Mouse (Mus musculus) neural tube, embryonic 13.5 days (tissue): ENCODE data around the gene Sorbs1. TPM values are rescaled to one million over a fixed set of nuclear protein-coding genes. Genes with fewer than 3 reads are reported as not detected.
A peak's percentile ranks its signal among the peaks of the same experiment; 100 is the strongest.

ENCODE experiments used
- ATAC-seq: fragments of 200-750 bp; cut with Nextera tagmentation; 2 replicates; pipeline ENCODE4 v1.8.0; 2017; ENCODE audit warnings: low read depth, mild to moderate bottlenecking, moderate TSS enrichment, moderate library complexity
- H3K27ac ChIP-seq: fragments of 300-500 bp; sonication (generic); replicated peaks from 2 replicates; pipeline ENCODE4 v1.5.1; 2015; ENCODE audit warnings: moderate library complexity, mild to moderate bottlenecking, inconsistent platforms
- H3K27me3 ChIP-seq: fragments of 300-500 bp; sonication (generic); 2 replicates; pipeline ENCODE4 v1.6.1; 2015; ENCODE audit warnings: mild to moderate bottlenecking, inconsistent platforms
- H3K36me3 ChIP-seq: fragments of 300-500 bp; sonication (generic); 2 replicates; pipeline ENCODE4 v1.6.1; 2015; ENCODE audit warnings: mild to moderate bottlenecking, inconsistent platforms
- H3K4me1 ChIP-seq: fragments of 300-500 bp; sonication (generic); replicated peaks from 2 replicates; pipeline ENCODE4 v1.6.1; 2015; ENCODE audit warnings: inconsistent platforms
- H3K4me2 ChIP-seq: fragments of 300-500 bp; sonication (generic); 2 replicates; pipeline ENCODE4 v1.6.1; 2015; ENCODE audit warnings: inconsistent platforms, mild to moderate bottlenecking, moderate library complexity
- H3K4me3 ChIP-seq: fragments of 300-500 bp; sonication (generic); 2 replicates; pipeline ENCODE4 v1.5.1; 2015; ENCODE audit warnings: mild to moderate bottlenecking, inconsistent platforms
- H3K9ac ChIP-seq: fragments of 300-500 bp; sonication (generic); 2 replicates; pipeline ENCODE4 v1.6.1; 2015; ENCODE audit warnings: moderate library complexity, mild to moderate bottlenecking, inconsistent platforms
- H3K9me3 ChIP-seq: fragments of 300-500 bp; sonication (generic); 2 replicates; pipeline ENCODE4 v1.6.1; 2016; ENCODE audit warnings: inconsistent platforms
- WGBS: fragments of 180-500 bp; shearing (Covaris S2); methylation state at CpG from one replicate; pipeline ENCODE4 v1.1.7; 2015; 5-methylcytosine and 5-hydroxymethylcytosine counted together
- polyA plus RNA-seq: library from polyadenylated mRNA; unstranded; fragments of >200 nt; fragmentation: Nextera tagmentation; extraction: Ambion mirVana; gene quantifications from 2 replicates; pipeline ENCODE4 v1.2.1, GENCODE M21; 2015

Gene Sorbs1
- polyA plus RNA-seq, 1 experiment from 2014 or later = 105 TPM

GRCm38 (mm10) chr19:40394555-40395320 lies 118.8 kb downstream of the Sorbs1 start:
- no peak overlapping the region for H3K4me2 ChIP-seq
- no peak overlapping the region for H3K9ac ChIP-seq
- WGBS = 78% methylated on average over 10 of the region's 10 CpGs
- no peaks in the 10 kb centered on the region for H3K9me3 ChIP-seq
- H3K4me3 ChIP-seq = no peak overlapping the region
- peak overlapping the region; percentile 73 for H3K27ac ChIP-seq
- no peaks in the 10 kb centered on the region for H3K27me3 ChIP-seq
- no peak for ATAC-seq
- H3K4me1 ChIP-seq = peaks cover 27% of the 10 kb centered on the region
- peaks cover 31% of the 10 kb centered on the region for H3K36me3 ChIP-seq

- Histone ChIP-seq H3K4me2 (no peak overlapping the region), H3K9ac (no peak overlapping the region), H3K4me3 (no peak overlapping the region), H3K27me3 (no peaks in the 10 kb centered on the region), H3K9me3 (no peaks in the 10 kb centered on the region), H3K36me3 (peaks cover 21% of the 10 kb centered on the region), H3K27ac (no peak overlapping the region), H3K4me1 (peaks cover 27% of the 10 kb centered on the region)
- 92% methylated on average over 5 of the region's 5 CpGs for WGBS
- ATAC-seq = no peak
Measured at GRCm38 (mm10) chr19:40392795-40393392, 120.7 kb downstream of the Sorbs1 start.

- Histone ChIP-seq H3K4me1 (peaks cover 24% of the 10 kb centered on the region), H3K9ac (no peak overlapping the region), H3K36me3 (peaks cover 23% of the 10 kb centered on the region), H3K9me3 (no peaks in the 10 kb centered on the region), H3K4me3 (no peak overlapping the region), H3K27me3 (no peaks in the 10 kb centered on the region), H3K4me2 (no peak overlapping the region), H3K27ac (no peak overlapping the region)
- ATAC-seq = peak; percentile 87; the same call in 1 of the 2 replicates
- WGBS = 28% methylated on average over 6 of the region's 6 CpGs
Measured at GRCm38 (mm10) chr19:40391469-40391868, 122.1 kb downstream of the Sorbs1 start.

- H3K36me3 ChIP-seq = peaks cover 20% of the 10 kb centered on the region; the same call in 1 of the 2 replicates
- H3K4me3 ChIP-seq = no peak overlapping the region
- 78% methylated on average over 3 of the region's 3 CpGs for WGBS
- peaks cover 8% of the 10 kb centered on the region for H3K4me1 ChIP-seq
- H3K4me2 ChIP-seq = no peak overlapping the region
- no peaks in the 10 kb centered on the region for H3K9me3 ChIP-seq
- no peak overlapping the region for H3K27ac ChIP-seq
- H3K27me3 ChIP-seq = no peaks in the 10 kb centered on the region
- no peak for ATAC-seq
- H3K9ac ChIP-seq = no peak overlapping the region
Measured at GRCm38 (mm10) chr19:40386916-40387315, 126.7 kb downstream of the Sorbs1 start.

DNA sequence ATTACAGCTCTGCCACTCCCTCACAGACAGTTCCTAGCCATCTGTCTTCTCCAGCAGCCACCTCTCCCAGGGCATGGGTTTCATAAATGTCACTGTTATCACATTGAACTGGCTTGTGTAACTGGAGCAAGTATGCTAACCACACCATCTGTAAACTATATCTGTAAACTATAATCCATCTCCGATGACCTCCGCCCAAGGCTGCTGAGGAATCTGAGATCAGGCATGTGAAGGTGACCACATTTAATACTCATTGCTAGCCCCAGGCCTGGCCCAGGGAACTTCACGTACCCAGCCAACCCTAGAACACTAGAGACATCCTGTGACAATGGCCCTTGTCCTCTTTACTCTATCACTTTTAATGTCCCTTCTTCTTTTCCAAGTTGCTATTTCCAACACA lies 128.2 kb downstream of the Sorbs1 start:
- ATAC-seq = no peak
- no peaks in the 10 kb centered on the region for H3K9me3 ChIP-seq
- H3K4me1 ChIP-seq = peaks cover 11% of the 10 kb centered on the region
- H3K4me2 ChIP-seq = no peak overlapping the region
- H3K4me3 ChIP-seq = no peak overlapping the region
- peaks cover 29% of the 10 kb centered on the region for H3K36me3 ChIP-seq
- no peak overlapping the region for H3K9ac ChIP-seq
- no peak overlapping the region for H3K27ac ChIP-seq
- no peaks in the 10 kb centered on the region for H3K27me3 ChIP-seq
- 98% methylated on average over 3 of the region's 3 CpGs for WGBS

GRCm38 (mm10) chr19:40383931-40384330 lies 129.6 kb downstream of the Sorbs1 start:
- Histone ChIP-seq H3K4me2 (no peak overlapping the region), H3K27me3 (no peaks in the 10 kb centered on the region), H3K36me3 (peaks cover 29% of the 10 kb centered on the region), H3K4me1 (peaks cover 13% of the 10 kb centered on the region), H3K27ac (0 out of 2 replicates have a peak overlapping the region, but pooled peaks have one; percentile 28), H3K9me3 (no peaks in the 10 kb centered on the region), H3K9ac (no peak overlapping the region), H3K4me3 (no peak overlapping the region)
- WGBS = 47% methylated on average over 5 of the region's 5 CpGs
- ATAC-seq = no peak

DNA sequence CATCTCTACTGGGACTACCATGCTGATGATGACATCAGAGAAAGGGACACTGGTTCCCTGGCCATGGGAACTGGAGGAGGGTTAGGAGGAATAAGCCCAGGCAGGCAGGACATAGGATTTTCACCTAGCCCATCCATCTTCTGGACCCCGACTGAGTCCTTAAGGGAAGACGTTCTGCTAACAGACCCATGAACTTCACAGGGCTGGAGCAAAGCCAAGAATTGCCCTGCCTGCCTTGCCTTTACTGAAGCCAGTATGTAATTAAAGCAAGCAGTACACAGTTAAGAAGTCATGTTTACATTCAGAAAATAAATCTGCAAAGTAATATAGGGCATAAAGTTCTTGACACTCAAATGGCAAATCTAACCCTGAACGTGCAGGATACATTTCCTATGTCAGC lies 132.9 kb downstream of the Sorbs1 start:
- no peaks in the 10 kb centered on the region for H3K27me3 ChIP-seq
- no peaks in the 10 kb centered on the region for H3K9me3 ChIP-seq
- H3K36me3 ChIP-seq = peaks cover 37% of the 10 kb centered on the region
- H3K4me1 ChIP-seq = peaks cover 39% of the 10 kb centered on the region
- H3K4me3 ChIP-seq = no peak overlapping the region
- WGBS = 55% methylated on average over 3 of the region's 3 CpGs
- peak overlapping the region; percentile 6; the same call in 1 of the 2 replicates for H3K4me2 ChIP-seq
- H3K9ac ChIP-seq = no peak overlapping the region
- no peak overlapping the region; the same call in 1 of the 2 replicates for H3K27ac ChIP-seq
- no peak for ATAC-seq

DNA sequence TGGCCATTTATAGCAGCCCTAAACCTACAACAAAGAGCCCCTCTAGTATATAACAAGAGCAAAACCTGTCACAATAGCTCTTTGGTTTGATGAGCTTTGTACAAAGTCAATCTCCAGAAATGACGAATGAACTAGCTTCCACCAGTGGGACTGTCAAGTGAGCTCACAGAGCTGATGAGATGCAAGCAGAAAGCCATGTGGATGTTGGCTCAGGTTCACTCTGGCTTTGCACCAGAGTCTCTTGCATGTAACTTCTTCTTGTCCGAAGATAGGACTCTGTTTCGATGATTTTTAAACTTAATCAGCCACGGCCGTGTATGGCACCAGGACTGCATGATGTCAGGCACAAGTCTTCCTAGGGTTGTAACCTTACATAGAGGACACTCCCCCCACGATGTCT lies 133.6 kb downstream of the Sorbs1 start:
- ATAC-seq = no peak
- 61% methylated on average over 6 of the region's 6 CpGs for WGBS
- Histone ChIP-seq H3K27ac (no peak overlapping the region; the same call in 1 of the 2 replicates), H3K27me3 (no peaks in the 10 kb centered on the region), H3K36me3 (peaks cover 43% of the 10 kb centered on the region), H3K4me1 (peaks cover 39% of the 10 kb centered on the region), H3K9ac (no peak overlapping the region), H3K9me3 (no peaks in the 10 kb centered on the region), H3K4me2 (peak overlapping the region; percentile 6; the same call in 1 of the 2 replicates), H3K4me3 (no peak overlapping the region)

GRCm38 (mm10) chr19:40379081-40379480 lies 134.5 kb downstream of the Sorbs1 start:
- no peak overlapping the region for H3K27ac ChIP-seq
- WGBS = 84% methylated on average over 4 of the region's 4 CpGs
- no peak for ATAC-seq

DNA sequence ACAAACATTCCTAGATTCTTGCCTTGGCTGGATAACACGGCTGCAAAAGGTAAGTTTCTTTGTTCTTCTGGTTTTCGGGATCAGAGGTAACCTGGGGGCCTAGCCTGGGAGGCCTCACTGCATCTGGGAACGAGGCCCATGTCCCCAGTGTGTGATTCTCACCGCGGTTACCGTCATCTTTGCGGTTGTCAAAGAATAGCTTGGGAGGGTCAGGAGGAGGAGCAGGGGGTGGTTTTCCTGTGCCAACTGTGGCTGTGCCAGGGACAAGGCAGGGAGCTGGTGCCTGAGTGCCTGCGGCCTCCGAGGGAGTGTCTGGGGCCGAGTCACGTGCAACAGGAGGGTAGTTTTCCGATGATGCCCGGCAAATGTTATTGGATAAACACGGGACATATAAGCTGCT lies 135.9 kb downstream of the Sorbs1 start:
- Histone ChIP-seq H3K27ac (0 out of 2 replicates have a peak overlapping the region, but pooled peaks have one; percentile 15), H3K9ac (no peak overlapping the region), H3K4me3 (no peak overlapping the region), H3K9me3 (no peaks in the 10 kb centered on the region), H3K27me3 (no peaks in the 10 kb centered on the region), H3K4me1 (peaks cover 35% of the 10 kb centered on the region), H3K36me3 (peaks cover 59% of the 10 kb centered on the region), H3K4me2 (no peak overlapping the region)
- WGBS = 75% methylated on average over 14 of the region's 14 CpGs
- ATAC-seq = no peak

More at GRCm38 (mm10) chr19:40379081-40379480, 134.5 kb downstream of the Sorbs1 start:
- no peak overlapping the region for H3K4me2 ChIP-seq
- no peak overlapping the region for H3K9ac ChIP-seq
- peaks cover 39% of the 10 kb centered on the region for H3K4me1 ChIP-seq
- H3K27me3 ChIP-seq = no peaks in the 10 kb centered on the region
- no peaks in the 10 kb centered on the region for H3K9me3 ChIP-seq
- H3K4me3 ChIP-seq = no peak overlapping the region
- H3K36me3 ChIP-seq = peaks cover 48% of the 10 kb centered on the region

- H3K36me3 ChIP-seq = peaks cover 55% of the 10 kb centered on the region
- H3K9ac ChIP-seq = no peak overlapping the region
- H3K4me1 ChIP-seq = peaks cover 35% of the 10 kb centered on the region
- H3K4me2 ChIP-seq = no peak overlapping the region
- H3K27ac ChIP-seq = no peak overlapping the region
- WGBS = 77% methylated on average over 21 of the region's 21 CpGs
- no peaks in the 10 kb centered on the region for H3K27me3 ChIP-seq
- no peaks in the 10 kb centered on the region for H3K9me3 ChIP-seq
- no peak for ATAC-seq
- H3K4me3 ChIP-seq = no peak overlapping the region
Measured at GRCm38 (mm10) chr19:40376566-40377281, 136.9 kb downstream of the Sorbs1 start.

GRCm38 (mm10) chr19:40374720-40375119 lies 138.9 kb downstream of the Sorbs1 start:
- H3K4me1 ChIP-seq = peaks cover 35% of the 10 kb centered on the region
- no peak overlapping the region for H3K27ac ChIP-seq
- H3K36me3 ChIP-seq = peaks cover 60% of the 10 kb centered on the region
- no peak overlapping the region for H3K9ac ChIP-seq
- no peaks in the 10 kb centered on the region for H3K27me3 ChIP-seq
- H3K4me3 ChIP-seq = no peak overlapping the region
- WGBS = 94% methylated on average over 2 of the region's 2 CpGs
- ATAC-seq = no peak
- no peaks in the 10 kb centered on the region for H3K9me3 ChIP-seq
- no peak overlapping the region for H3K4me2 ChIP-seq
